Mouse (Mus musculus) CH12.LX (cell line): ENCODE measurements around the gene Apoc2. TPM values are rescaled to one million over a fixed set of nuclear protein-coding genes. Genes with fewer than 3 reads are reported as not detected.

Experiments
- DNase-seq: peaks from one replicate; pipeline ENCODE4 v3.0.0-alpha.2; 2013; ENCODE audit errors: extremely low read depth
- H3K27ac ChIP-seq: 2 replicates; pipeline ENCODE4 v1.5.1; 2012; ENCODE audit warnings: low read depth, mild to moderate bottlenecking, control low read depth, moderate library complexity; ENCODE audit not compliant: insufficient read depth
- H3K27me3 ChIP-seq: replicated peaks from 2 replicates; pipeline ENCODE3; 2012; ENCODE audit warnings: inconsistent platforms
- H3K36me3 ChIP-seq, 2 experiments: replicated peaks in 1 of 2; 2 replicates each; pipeline versions ENCODE3 to v1.6.1; 2012; ENCODE audit warnings: inconsistent platforms in 1 of 2, low read length in 1 of 2, mild to moderate bottlenecking in 1 of 2, mixed read lengths in 1 of 2, moderate library complexity in 1 of 2; ENCODE audit not compliant: control insufficient read depth in 1 of 2, insufficient read depth in 1 of 2
- H3K4me1 ChIP-seq, 2 experiments: 2 replicates each; pipeline ENCODE4 v1.6.1; 2012; ENCODE audit warnings: inconsistent platforms in 1 of 2, moderate library complexity in 1 of 2; ENCODE audit not compliant: insufficient read depth in 2 of 2, control insufficient read depth in 1 of 2
- H3K4me2 ChIP-seq: 2 replicates; pipeline ENCODE4 v1.6.1; 2012; ENCODE audit warnings: low read depth, mild to moderate bottlenecking, control low read depth; ENCODE audit not compliant: poor library complexity, insufficient read depth, severe bottlenecking
- H3K4me3 ChIP-seq, 3 experiments: fragments of 150-350 bp in 1 of 3; sonication (generic) in 1 of 3; replicated peaks in 1 of 3; 2 replicates each; pipeline versions ENCODE3 to v1.5.1; 2011 to 2012; ENCODE audit warnings: low read depth in 2 of 3, low read length in 2 of 3, mild to moderate bottlenecking in 2 of 3, moderate library complexity in 2 of 3, control low read depth in 1 of 3, improper control_type of control experiment in 1 of 3, inconsistent platforms in 1 of 3, mixed read lengths in 1 of 3; ENCODE audit not compliant: poor library complexity in 1 of 3
- H3K79me2 ChIP-seq: replicated peaks from 2 replicates; pipeline ENCODE4 v1.6.1; 2012; ENCODE audit warnings: mild to moderate bottlenecking, moderate library complexity; ENCODE audit not compliant: control insufficient read depth, poor library complexity, insufficient read depth, severe bottlenecking; ENCODE audit errors: extremely low read depth
- H3K9ac ChIP-seq: 2 replicates; pipeline ENCODE4 v1.6.1; 2012; ENCODE audit warnings: low read depth, mild to moderate bottlenecking, control low read depth, moderate library complexity; ENCODE audit not compliant: insufficient read depth
- H3K9me3 ChIP-seq: replicated peaks from 2 replicates; pipeline ENCODE3; 2012; ENCODE audit warnings: low read length, inconsistent platforms, mixed read lengths
- BHLHE40 ChIP-seq: IDR thresholded peaks from 2 replicates; pipeline ENCODE4 v1.6.1; 2011; ENCODE audit warnings: mild to moderate bottlenecking, low read depth, low read length, improper control_type of control experiment
- CTCF ChIP-seq, 2 experiments: IDR thresholded peaks in 1 of 2; conservative IDR thresholded peaks in 1 of 2; 2 replicates each; pipeline ENCODE4 v1.5.1; 2011 to 2012; ENCODE audit warnings: low read depth in 2 of 2, low read length in 2 of 2, improper control_type of control experiment in 1 of 2, inconsistent platforms in 1 of 2, mild to moderate bottlenecking in 1 of 2, moderate library complexity in 1 of 2
- E2F4 ChIP-seq: IDR thresholded peaks from 2 replicates; pipeline ENCODE4 v1.6.1; 2011; ENCODE audit warnings: low read depth, low read length, improper control_type of control experiment; ENCODE audit not compliant: insufficient replicate concordance
- ELF1 ChIP-seq: IDR thresholded peaks from 2 replicates; pipeline ENCODE4 v1.6.1; 2014; ENCODE audit warnings: low read depth, mild to moderate bottlenecking, inconsistent platforms, low read length, improper control_type of control experiment
- EP300 ChIP-seq: IDR thresholded peaks from 2 replicates; pipeline ENCODE4 v1.6.1; 2011; ENCODE audit warnings: low read length, improper control_type of control experiment
- ETS1 ChIP-seq: conservative IDR thresholded peaks from 2 replicates; pipeline ENCODE4 v1.6.1; 2012; ENCODE audit warnings: low read depth, mild to moderate bottlenecking, inconsistent platforms, low read length, improper control_type of control experiment, moderate library complexity
- GABPA ChIP-seq: IDR thresholded peaks from 2 replicates; pipeline ENCODE4 v1.6.1; 2012; ENCODE audit warnings: low read depth, low read length, improper control_type of control experiment, inconsistent platforms; ENCODE audit not compliant: insufficient replicate concordance
- IRF4 ChIP-seq: IDR thresholded peaks from 2 replicates; pipeline ENCODE4 v1.6.1; 2014; ENCODE audit warnings: low read depth, mild to moderate bottlenecking, inconsistent platforms, low read length, improper control_type of control experiment
- JUN ChIP-seq: IDR thresholded peaks from 2 replicates; pipeline ENCODE4 v1.6.1; 2011; ENCODE audit warnings: low read depth, mild to moderate bottlenecking, low read length, improper control_type of control experiment, moderate library complexity; ENCODE audit not compliant: insufficient read depth
- JUND ChIP-seq: conservative IDR thresholded peaks from 2 replicates; pipeline ENCODE4 v1.6.1; 2011; ENCODE audit warnings: low read depth, low read length, improper control_type of control experiment
- KAT2A ChIP-seq: IDR thresholded peaks from 2 replicates; pipeline ENCODE4 v1.6.1; 2012; ENCODE audit warnings: low read length, improper control_type of control experiment, inconsistent platforms; ENCODE audit not compliant: insufficient replicate concordance
- MAFK ChIP-seq: IDR thresholded peaks from 2 replicates; pipeline ENCODE4 v1.6.1; 2011; ENCODE audit warnings: low read length, improper control_type of control experiment; ENCODE audit not compliant: insufficient replicate concordance
- MAX ChIP-seq: IDR thresholded peaks from 2 replicates; pipeline ENCODE4 v1.6.1; 2011; ENCODE audit warnings: low read length, improper control_type of control experiment
- MAZ ChIP-seq: IDR thresholded peaks from 2 replicates; pipeline ENCODE4 v1.6.1; 2012; ENCODE audit warnings: low read depth, mild to moderate bottlenecking, inconsistent platforms, low read length, improper control_type of control experiment, moderate library complexity
- MEF2A ChIP-seq: IDR thresholded peaks from 2 replicates; pipeline ENCODE4 v1.6.1; 2014; ENCODE audit warnings: low read depth, mild to moderate bottlenecking, inconsistent platforms, low read length, improper control_type of control experiment, borderline replicate concordance
- MYC ChIP-seq: IDR thresholded peaks from 2 replicates; pipeline ENCODE4 v1.6.1; 2011; ENCODE audit warnings: low read depth, mild to moderate bottlenecking, improper control_type of control experiment, low read length
- PAX5 ChIP-seq: IDR thresholded peaks from 2 replicates; pipeline ENCODE4 v1.6.1; 2012; ENCODE audit warnings: low read length, inconsistent platforms, mixed read lengths
- SIN3A ChIP-seq: IDR thresholded peaks from 2 replicates; pipeline ENCODE4 v1.6.1; 2012; ENCODE audit warnings: low read length, improper control_type of control experiment, inconsistent platforms
- SMC3 ChIP-seq: IDR thresholded peaks from 2 replicates; pipeline ENCODE4 v1.6.1; 2011; ENCODE audit warnings: low read depth, low read length, improper control_type of control experiment
- TBP ChIP-seq: conservative IDR thresholded peaks from 2 replicates; pipeline ENCODE4 v1.6.1; 2011; ENCODE audit warnings: low read depth, low read length, improper control_type of control experiment
- TCF12 ChIP-seq: IDR thresholded peaks from 2 replicates; pipeline ENCODE4 v1.6.1; 2014; ENCODE audit warnings: low read depth, mild to moderate bottlenecking, inconsistent platforms, low read length, improper control_type of control experiment
- UBTF ChIP-seq: IDR thresholded peaks from 2 replicates; pipeline ENCODE4 v1.6.1; 2012; ENCODE audit warnings: low read depth, mild to moderate bottlenecking, inconsistent platforms, low read length, improper control_type of control experiment, moderate library complexity
- USF1 ChIP-seq: IDR thresholded peaks from 2 replicates; pipeline ENCODE4 v1.6.1; 2014; ENCODE audit warnings: low read depth, mild to moderate bottlenecking, inconsistent platforms, low read length, improper control_type of control experiment
- USF2 ChIP-seq: conservative IDR thresholded peaks from 2 replicates; pipeline ENCODE4 v1.6.1; 2011; ENCODE audit warnings: low read depth, low read length, improper control_type of control experiment
- ZC3H11A ChIP-seq: IDR thresholded peaks from 2 replicates; pipeline ENCODE4 v1.6.1; 2012; ENCODE audit warnings: low read depth, mild to moderate bottlenecking, inconsistent platforms, low read length, improper control_type of control experiment
- ZKSCAN1 ChIP-seq: IDR thresholded peaks from 2 replicates; pipeline ENCODE4 v1.6.1; 2012; ENCODE audit warnings: low read depth, inconsistent platforms, low read length, improper control_type of control experiment, borderline replicate concordance
- ZMIZ1 ChIP-seq: IDR thresholded peaks from 2 replicates; pipeline ENCODE4 v1.6.1; 2012; ENCODE audit warnings: low read depth, mild to moderate bottlenecking, inconsistent platforms, low read length, improper control_type of control experiment
- ZNF384 ChIP-seq: IDR thresholded peaks from 2 replicates; pipeline ENCODE4 v1.6.1; 2012; ENCODE audit warnings: low read depth, low read length, improper control_type of control experiment, inconsistent platforms
- dilution Hi-C: fragments of 300-500 bp; cut with MboI; formaldehyde crosslinking; loops from 2 replicates; pipeline ENCODE4 v1.14.3; 2020; ENCODE audit warnings: low sequenced_read_pairs; ENCODE audit not compliant: extremely low pct_unique_long_range_greater_than_20kb, extremely low pct_ligation_motif_present
- in situ Hi-C: fragments of 300-500 bp; cut with MboI; formaldehyde crosslinking; loops from 3 replicates; pipeline ENCODE4 v1.14.3; 2019; ENCODE audit warnings: low sequenced_read_pairs, low pct_ligation_motif_present, low pct_unique_long_range_greater_than_20kb, mixed read lengths
- polyA plus RNA-seq: library from polyadenylated mRNA; unstranded; fragments of >175 nt; gene quantifications from 2 replicates; pipeline ENCODE4 v1.2.1, GENCODE M21; 2012; ENCODE audit warnings: low read depth; ENCODE audit not compliant: insufficient read length
- total RNA-seq, 2 experiments: library from RNA; depleted of rRNA; stranded (reverse); fragments of 300-350 nt in 1 of 2; fragments of >200 nt in 1 of 2; gene quantifications; 2 replicates each; pipeline ENCODE4 v1.2.3; 2012 to 2014

Apoc2 gene
- total and polyA plus RNA-seq, 3 experiments = not detected

DNA sequence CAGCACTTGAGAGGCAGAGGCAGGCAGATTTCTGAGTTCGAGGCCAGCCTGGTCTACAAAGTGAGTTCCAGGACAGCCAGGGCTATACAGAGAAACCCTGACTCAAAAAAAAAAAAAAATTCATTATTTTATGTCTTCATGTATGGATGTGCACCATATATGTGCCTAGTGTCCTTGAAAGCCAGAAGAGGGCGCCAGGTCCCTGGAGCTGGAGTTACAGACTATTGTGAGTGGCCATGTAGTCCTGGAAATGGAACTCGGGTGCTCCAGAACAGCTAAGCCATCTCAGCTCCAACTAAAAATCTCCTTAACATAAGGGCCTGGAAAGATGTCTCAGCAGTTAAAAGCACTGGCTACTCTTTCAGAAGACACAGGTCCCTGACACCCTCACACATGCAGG lies 11.0 kb downstream of the Apoc2 start:
- in situ Hi-C loops = loop anchor here (5.0 kb wide), 2 partner anchors 46 to 206 kb away; no protein-coding TSS in a partner anchor
- Histone ChIP-seq H3K27me3 (peaks cover 2% of the 10 kb centered on the region), H3K36me3 (peaks cover 9 to 12% of the 10 kb centered on the region in 2 experiments), H3K9me3 (no peaks in the 10 kb centered on the region), H3K4me1 (peaks cover 14 to 49% of the 10 kb centered on the region in 2 experiments; a peak in 3 of 4 replicates), H3K4me3 (no peak overlapping the region), H3K4me2 (no peak overlapping the region), H3K9ac (no peak overlapping the region), H3K79me2 (peaks cover 29% of the 10 kb centered on the region), H3K27ac (peak overlapping the region; percentile 72)
- TF ChIP-seq ZNF384 = peak; percentile 65
- peak in 1 of 2 experiments; percentile 42; a peak in 2 of 4 replicates for TF ChIP-seq CTCF (conservative IDR thresholded peaks at IDR 0.05 in 1 of 2, IDR thresholded peaks at IDR 0.05 in 1 of 2; ENCODE audit: low read depth in 2 of 2, low read length in 2 of 2)
- TF ChIP-seq JUN = no peak
- peak; percentile 62 for DNase-seq
- dilution Hi-C loops = no loop called here

DNA sequence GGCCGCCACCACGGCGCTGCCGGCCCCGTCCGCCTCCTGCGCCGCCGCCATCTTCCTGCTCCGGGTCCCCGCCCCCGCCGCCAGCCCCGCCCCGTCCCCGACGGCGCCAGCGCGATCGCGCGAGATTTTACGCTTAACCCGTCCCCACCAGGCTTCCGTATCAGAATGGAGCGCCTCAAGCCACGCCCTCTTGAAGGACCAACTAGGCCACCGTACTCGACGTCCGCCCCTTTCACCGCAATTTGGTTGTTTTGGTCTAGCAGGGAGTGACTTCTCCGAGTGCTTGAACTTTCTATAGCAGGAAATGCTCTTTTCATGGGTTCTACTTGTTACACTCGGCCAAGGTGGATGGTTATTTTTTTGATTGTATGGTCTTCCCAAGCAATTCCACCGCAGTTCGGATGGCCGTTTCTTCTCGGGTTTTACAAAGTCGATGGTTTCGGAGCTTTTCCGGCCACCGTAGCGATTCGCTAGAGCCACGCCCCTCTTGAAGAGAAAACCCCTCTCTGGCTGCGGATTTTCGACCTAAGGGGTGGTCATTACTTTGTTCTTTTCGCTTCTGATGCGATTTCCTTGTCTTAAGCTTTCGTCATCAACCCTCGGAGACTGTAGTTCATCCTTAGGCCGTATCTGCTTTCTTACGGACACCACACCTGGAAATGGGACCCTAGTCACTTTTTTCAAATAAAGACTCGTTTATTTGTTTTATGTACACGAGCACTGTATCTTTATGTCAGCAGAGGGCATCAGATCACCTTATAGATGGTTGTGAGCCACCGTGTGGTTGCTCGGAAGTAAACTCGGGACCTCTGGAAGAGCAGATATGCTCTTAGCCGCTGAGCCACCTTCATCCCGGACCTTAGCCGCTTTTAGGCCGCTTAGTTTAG lies 12.5 kb downstream of the Apoc2 start, which contains the start of gene Clptm1:
Gene Clptm1, minus strand, starts transcription at position 79 of the 887 bp plus-strand sequence.
- Histone ChIP-seq H3K79me2 (peaks cover 42% of the 10 kb centered on the region), H3K4me1 (peaks cover 14 to 51% of the 10 kb centered on the region in 2 experiments; a peak in 3 of 4 replicates), H3K9me3 (no peaks in the 10 kb centered on the region), H3K9ac (peak within 1 kb of the TSS; percentile 96), H3K4me3 (peak within 1 kb of the TSS; percentile 80 to 94 (median 93)), H3K27ac (peak within 1 kb of the TSS; percentile 86), H3K36me3 (peaks cover 20 to 27% of the 10 kb centered on the region in 2 experiments), H3K4me2 (peak within 1 kb of the TSS; percentile 87), H3K27me3 (no peaks in the 10 kb centered on the region)
- in situ Hi-C loops = loop anchor here (5.0 kb wide), 2 partner anchors 47 to 207 kb away; no protein-coding TSS in a partner anchor
- dilution Hi-C loops = no loop called here
- peak; percentile 98 for DNase-seq
- TF ChIP-seq ETS1 (no peak), BHLHE40 (no peak), ZC3H11A (no peak), PAX5 (no peak), MAX (peak; percentile 12; the same call in 1 of the 2 replicates), ZNF384 (no peak), ELF1 (peak; percentile 89), UBTF (0 out of 2 replicates have a peak, but pooled peaks have one; percentile 42), TCF12 (peak; percentile 78), USF2 (no peak), SIN3A (peak; percentile 81; the same call in 1 of the 2 replicates), MEF2A (no peak; the same call in 1 of the 2 replicates), TBP (peak; percentile 88; the same call in 1 of the 2 replicates), E2F4 (no peak), MAZ (no peak; the same call in 1 of the 2 replicates), ZMIZ1 (peak; percentile 58; the same call in 1 of the 2 replicates), JUND (no peak), SMC3 (peak; percentile 63), ZKSCAN1 (no peak), IRF4 (peak; percentile 8; the same call in 1 of the 2 replicates), GABPA (no peak), EP300 (no peak), CTCF (conservative IDR thresholded peaks at IDR 0.05 in 1 of 2, IDR thresholded peaks at IDR 0.05 in 1 of 2; ENCODE audit: low read depth in 2 of 2, low read length in 2 of 2) (peak in 1 of 2 experiments; percentile 96; a peak in 2 of 4 replicates), MAFK (no peak), KAT2A (peak; percentile 75; the same call in 1 of the 2 replicates), USF1 (no peak), JUN (no peak), MYC (peak; percentile 37; the same call in 1 of the 2 replicates)
